Mouse (Mus musculus): Measurements from ENCODE around the gene Rassf4. TPM values are rescaled to one million over a fixed set of nuclear protein-coding genes. Genes with fewer than 3 reads are reported as not detected.

Gene Rassf4
- polyA plus RNA-seq, 1 experiment: 8.8 TPM

GRCm38 (mm10) chr6:116643881-116644280, 29.9 kb downstream of the Rassf4 start:
- Histone ChIP-seq H3K27me3 (replicated peaks) (peaks cover 13% of the 10 kb centered on the region), H3K36me3 (replicated peaks; ENCODE audit: low read length) (peaks cover 2% of the 10 kb centered on the region), H3K4me3 (replicated peaks) (no peak overlapping the region), H3K9me3 (no peaks in the 10 kb centered on the region), H3K4me1 (peaks cover 65% of the 10 kb centered on the region)
- no peak for TF ChIP-seq FLI1 (IDR thresholded peaks at IDR 0.05; ENCODE audit: low read length)
- TF ChIP-seq GATA1 (IDR thresholded peaks at IDR 0.05; ENCODE audit: borderline replicate concordance, low read length): no peak

DNA sequence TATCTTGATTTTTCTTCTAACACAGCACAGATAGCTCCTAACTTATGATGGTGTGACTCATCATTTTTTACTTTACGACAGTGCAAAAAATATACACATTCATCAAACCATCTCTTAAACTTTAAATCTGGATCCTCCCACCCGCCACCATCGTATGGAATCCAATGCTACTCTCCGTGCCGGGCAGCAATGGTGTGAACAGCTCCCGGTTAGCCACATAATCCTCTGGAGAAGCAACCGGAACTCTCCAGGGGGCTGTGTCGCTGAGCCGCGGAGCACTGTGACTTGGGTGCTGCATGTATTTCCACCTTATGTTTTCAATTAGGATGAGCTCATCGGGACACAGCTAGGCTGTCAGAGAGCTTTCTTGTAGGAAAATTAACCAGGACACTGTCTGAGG, 30.8 kb downstream of the Rassf4 start:
- H3K36me3 ChIP-seq (replicated peaks; ENCODE audit: low read length): peaks cover 2% of the 10 kb centered on the region
- peaks cover 13% of the 10 kb centered on the region for H3K27me3 ChIP-seq (replicated peaks)
- TF ChIP-seq FLI1 (IDR thresholded peaks at IDR 0.05; ENCODE audit: low read length) (no peak), GATA1 (IDR thresholded peaks at IDR 0.05; ENCODE audit: borderline replicate concordance, low read length) (no peak)
- no peaks in the 10 kb centered on the region for H3K9me3 ChIP-seq
- peaks cover 68% of the 10 kb centered on the region for H3K4me1 ChIP-seq
- no peak overlapping the region for H3K4me3 ChIP-seq (replicated peaks)

DNA sequence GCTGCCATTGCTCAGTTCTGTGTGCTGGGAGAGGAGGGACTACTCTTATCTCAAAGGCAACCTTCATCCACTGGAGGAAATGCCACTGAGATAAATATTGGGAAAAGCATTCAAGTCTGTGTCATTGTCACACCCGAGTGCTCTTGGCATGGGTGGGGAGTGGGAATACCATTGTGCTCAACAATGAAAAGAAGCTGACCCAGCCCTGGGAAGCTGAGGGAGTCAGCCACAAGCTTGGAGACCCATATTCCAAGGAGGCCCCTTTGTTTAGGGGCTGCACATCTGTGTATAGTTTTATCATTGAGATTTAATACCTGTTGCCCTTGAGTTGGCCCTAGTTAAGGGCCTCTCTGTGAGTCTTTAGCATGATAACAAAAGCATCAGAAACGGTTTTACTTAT, 34.1 kb downstream of the Rassf4 start:
- no peak overlapping the region for H3K4me3 ChIP-seq (replicated peaks)
- peaks cover 74% of the 10 kb centered on the region for H3K4me1 ChIP-seq
- no peaks in the 10 kb centered on the region for H3K9me3 ChIP-seq
- peaks cover 3% of the 10 kb centered on the region for H3K27me3 ChIP-seq (replicated peaks)
- no peaks in the 10 kb centered on the region for H3K36me3 ChIP-seq (replicated peaks; ENCODE audit: low read length)
- TF ChIP-seq FLI1 (IDR thresholded peaks at IDR 0.05; ENCODE audit: low read length) (no peak), GATA1 (IDR thresholded peaks at IDR 0.05; ENCODE audit: borderline replicate concordance, low read length) (no peak)

DNA sequence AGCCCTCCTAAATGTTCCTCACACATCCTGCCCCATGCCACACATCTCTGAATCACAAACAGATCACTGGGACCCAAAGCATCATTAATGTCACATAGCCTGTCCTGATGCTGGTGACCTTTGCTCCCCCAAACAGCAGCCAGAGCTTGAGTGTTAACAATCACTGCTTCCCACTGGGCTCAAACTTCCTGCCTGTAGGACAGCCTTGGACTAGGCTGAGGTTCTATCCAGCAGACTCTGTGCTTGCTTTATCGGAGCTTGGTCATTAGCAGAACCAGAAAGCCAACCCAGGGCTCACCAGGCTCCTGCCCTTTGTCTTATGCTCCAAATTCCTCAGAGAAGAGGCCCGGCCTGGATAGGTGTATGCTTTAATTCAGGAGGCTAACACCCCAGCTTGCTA, 34.9 kb downstream of the Rassf4 start:
- no peak for TF ChIP-seq GATA1 (IDR thresholded peaks at IDR 0.05; ENCODE audit: borderline replicate concordance, low read length)
- no peak for TF ChIP-seq FLI1 (IDR thresholded peaks at IDR 0.05; ENCODE audit: low read length)
- no peaks in the 10 kb centered on the region for H3K9me3 ChIP-seq
- H3K4me1 ChIP-seq: peaks cover 74% of the 10 kb centered on the region
- H3K36me3 ChIP-seq (replicated peaks; ENCODE audit: low read length): no peaks in the 10 kb centered on the region
- H3K4me3 ChIP-seq (replicated peaks): no peak overlapping the region
- peaks cover 3% of the 10 kb centered on the region for H3K27me3 ChIP-seq (replicated peaks)

- peaks cover 67% of the 10 kb centered on the region for H3K4me1 ChIP-seq
- no peaks in the 10 kb centered on the region for H3K9me3 ChIP-seq
- TF ChIP-seq FLI1 (IDR thresholded peaks at IDR 0.05; ENCODE audit: low read length) (no peak), GATA1 (IDR thresholded peaks at IDR 0.05; ENCODE audit: borderline replicate concordance, low read length) (no peak)
- peaks cover 3% of the 10 kb centered on the region for H3K27me3 ChIP-seq (replicated peaks)
- H3K36me3 ChIP-seq (replicated peaks; ENCODE audit: low read length): no peaks in the 10 kb centered on the region
- H3K4me3 ChIP-seq (replicated peaks): no peak overlapping the region
Observed at GRCm38 (mm10) chr6:116637496-116637895, 36.3 kb downstream of the Rassf4 start.

DNA sequence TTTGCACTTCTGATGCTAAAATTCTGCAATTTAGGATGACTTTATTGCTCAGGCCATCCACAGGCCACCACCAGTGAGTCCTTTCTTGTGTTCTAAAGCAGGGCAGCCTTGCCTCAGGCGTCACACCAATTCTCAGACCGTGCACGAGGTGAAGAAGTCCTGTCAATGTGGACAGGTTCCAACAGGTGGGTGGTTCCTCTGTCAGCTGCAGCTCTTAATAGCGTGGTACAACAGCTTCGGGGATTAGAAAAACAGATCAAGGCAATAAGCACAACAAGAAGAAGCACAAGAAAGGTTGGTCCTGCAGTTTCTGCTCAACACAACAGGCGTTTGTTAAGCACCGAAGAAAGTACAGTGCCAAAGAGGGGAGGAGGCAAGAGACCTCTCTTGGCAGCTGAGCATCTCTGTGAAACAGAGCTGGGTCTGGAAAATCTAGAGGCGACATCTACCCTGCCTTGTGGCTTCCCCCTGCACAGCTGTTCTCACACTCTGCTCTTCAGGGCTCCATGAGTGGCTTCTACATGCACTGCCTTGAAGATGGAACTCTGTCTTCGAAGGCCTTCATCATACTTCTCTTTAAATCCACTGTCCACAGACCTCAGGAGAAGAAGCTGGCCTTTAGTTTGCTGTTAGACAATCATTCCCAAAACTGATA, 37.0 kb downstream of the Rassf4 start:
- Histone ChIP-seq H3K4me3 (replicated peaks) (no peak overlapping the region), H3K36me3 (replicated peaks; ENCODE audit: low read length) (no peaks in the 10 kb centered on the region), H3K4me1 (peaks cover 68% of the 10 kb centered on the region), H3K9me3 (no peaks in the 10 kb centered on the region), H3K27me3 (replicated peaks) (peaks cover 3% of the 10 kb centered on the region)
- no peak for TF ChIP-seq FLI1 (IDR thresholded peaks at IDR 0.05; ENCODE audit: low read length)
- TF ChIP-seq GATA1 (IDR thresholded peaks at IDR 0.05; ENCODE audit: borderline replicate concordance, low read length): no peak

- TF ChIP-seq GATA1 (IDR thresholded peaks at IDR 0.05; ENCODE audit: borderline replicate concordance, low read length) (no peak), FLI1 (IDR thresholded peaks at IDR 0.05; ENCODE audit: low read length) (no peak)
- no peaks in the 10 kb centered on the region for H3K9me3 ChIP-seq
- peak overlapping the region; percentile 52 for H3K4me3 ChIP-seq (replicated peaks)
- peaks cover 80% of the 10 kb centered on the region for H3K4me1 ChIP-seq
- peaks cover 3% of the 10 kb centered on the region for H3K27me3 ChIP-seq (replicated peaks)
- H3K36me3 ChIP-seq (replicated peaks; ENCODE audit: low read length): no peaks in the 10 kb centered on the region
Observed at GRCm38 (mm10) chr6:116635251-116636180, 38.2 kb downstream of the Rassf4 start.

GRCm38 (mm10) chr6:116633741-116634695, 39.7 kb downstream of the Rassf4 start:
- Histone ChIP-seq H3K27me3 (replicated peaks) (peaks cover 3% of the 10 kb centered on the region), H3K4me1 (peaks cover 84% of the 10 kb centered on the region), H3K4me3 (replicated peaks) (no peak overlapping the region), H3K9me3 (no peaks in the 10 kb centered on the region), H3K36me3 (replicated peaks; ENCODE audit: low read length) (no peaks in the 10 kb centered on the region)
- TF ChIP-seq GATA1 (IDR thresholded peaks at IDR 0.05; ENCODE audit: borderline replicate concordance, low read length) (no peak), FLI1 (IDR thresholded peaks at IDR 0.05; ENCODE audit: low read length) (no peak)

DNA sequence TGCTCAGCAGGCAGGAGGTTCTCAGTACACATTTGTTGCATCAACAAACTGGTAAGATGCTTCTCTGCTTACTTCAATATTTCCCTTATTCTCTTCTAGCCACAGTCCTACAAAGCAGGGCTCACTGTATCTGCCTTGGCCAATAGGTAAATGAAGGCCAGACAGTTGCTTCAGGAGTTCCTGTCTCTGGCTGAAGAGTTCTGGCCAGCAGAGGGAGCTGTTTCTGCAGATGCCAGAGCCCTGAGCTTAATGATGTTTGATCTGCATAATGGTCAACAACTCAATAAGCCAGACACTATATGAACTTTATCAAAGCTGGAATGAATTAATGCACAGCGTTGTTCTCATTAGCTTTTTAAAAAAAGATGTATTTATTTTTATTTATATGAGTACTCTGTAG, 41.6 kb downstream of the Rassf4 start:
- Histone ChIP-seq H3K4me3 (replicated peaks) (no peak overlapping the region), H3K4me1 (peaks cover 82% of the 10 kb centered on the region), H3K36me3 (replicated peaks; ENCODE audit: low read length) (peaks cover under 1% of the 10 kb centered on the region), H3K9me3 (no peaks in the 10 kb centered on the region), H3K27me3 (replicated peaks) (no peaks in the 10 kb centered on the region)
- TF ChIP-seq FLI1 (IDR thresholded peaks at IDR 0.05; ENCODE audit: low read length): no peak
- no peak for TF ChIP-seq GATA1 (IDR thresholded peaks at IDR 0.05; ENCODE audit: borderline replicate concordance, low read length)
